Mouse (Mus musculus) MEL (cell line): ENCODE measurements around the gene Sall1. TPM values are rescaled to one million over a fixed set of nuclear protein-coding genes. Genes with fewer than 3 reads are reported as not detected.

Source experiments
- DNase-seq: peaks from one replicate; pipeline ENCODE4 v3.0.0; 2011; ENCODE audit warnings: low read depth, low spot score
- H3K27ac ChIP-seq: 2 replicates; pipeline ENCODE4 v1.5.1; 2012; ENCODE audit warnings: low read depth, mild to moderate bottlenecking, control low read depth, low read length, moderate library complexity; ENCODE audit not compliant: control insufficient read depth
- H3K27me3 ChIP-seq, 2 experiments: fragments of 150-350 bp in 1 of 2; sonication (generic) in 1 of 2; 2 replicates each; pipeline ENCODE4 v1.6.1; 2012; ENCODE audit warnings: low read length in 2 of 2, mild to moderate bottlenecking in 2 of 2, improper control_type of control experiment in 1 of 2, moderate library complexity in 1 of 2; ENCODE audit not compliant: insufficient read depth in 2 of 2, control insufficient read depth in 1 of 2
- H3K36me3 ChIP-seq, 2 experiments: 2 replicates each; pipeline ENCODE4 v1.6.1; 2012 to 2014; ENCODE audit warnings: low read length in 2 of 2, improper control_type of control experiment in 1 of 2, inconsistent platforms in 1 of 2, mild to moderate bottlenecking in 1 of 2; ENCODE audit not compliant: insufficient read depth in 2 of 2, control insufficient read depth in 1 of 2
- H3K4me1 ChIP-seq, 2 experiments: fragments of 150-350 bp in 1 of 2; sonication (generic) in 1 of 2; 2 replicates each; pipeline ENCODE4 v1.6.1; 2012; ENCODE audit warnings: low read length in 2 of 2, improper control_type of control experiment in 1 of 2, mild to moderate bottlenecking in 1 of 2; ENCODE audit not compliant: insufficient read depth in 2 of 2, control insufficient read depth in 1 of 2
- H3K4me3 ChIP-seq, 2 experiments: fragments of 150-350 bp in 1 of 2; sonication (generic) in 1 of 2; 2 replicates each; pipeline ENCODE4 v1.5.1; 2012; ENCODE audit warnings: low read depth in 2 of 2, low read length in 2 of 2, mild to moderate bottlenecking in 2 of 2, moderate library complexity in 2 of 2, control low read depth in 1 of 2, improper control_type of control experiment in 1 of 2; ENCODE audit not compliant: control insufficient read depth in 1 of 2, insufficient read depth in 1 of 2
- H3K79me2 ChIP-seq: 2 replicates; pipeline ENCODE4 v1.6.1; 2012; ENCODE audit warnings: mild to moderate bottlenecking, low read length, moderate library complexity; ENCODE audit not compliant: control insufficient read depth, poor library complexity, insufficient read depth
- H3K9ac ChIP-seq: 2 replicates; pipeline ENCODE4 v1.6.1; 2012; ENCODE audit warnings: low read depth, mild to moderate bottlenecking, control low read depth, low read length, moderate library complexity; ENCODE audit not compliant: control insufficient read depth, poor library complexity, severe bottlenecking
- H3K9me3 ChIP-seq: fragments of 150-350 bp; sonication (generic); replicated peaks from 2 replicates; pipeline ENCODE4 v1.6.1; 2012; ENCODE audit warnings: mild to moderate bottlenecking, low read length, improper control_type of control experiment, moderate library complexity; ENCODE audit not compliant: insufficient read depth
- BHLHE40 ChIP-seq: IDR thresholded peaks from 2 replicates; pipeline ENCODE4 v1.6.1; 2012; ENCODE audit warnings: low read depth, mild to moderate bottlenecking, inconsistent platforms, low read length, improper control_type of control experiment, borderline replicate concordance
- CHD1 ChIP-seq: IDR thresholded peaks from 2 replicates; pipeline ENCODE4 v1.6.1; 2012; ENCODE audit warnings: low read depth, mild to moderate bottlenecking, inconsistent platforms, low read length, improper control_type of control experiment
- CTCF ChIP-seq, 3 experiments: IDR thresholded peaks in 2 of 3; conservative IDR thresholded peaks in 1 of 3; 2 replicates each; pipeline ENCODE4 v1.5.1; 2011 to 2012; ENCODE audit warnings: low read length in 3 of 3, low read depth in 2 of 3, mild to moderate bottlenecking in 2 of 3, improper control_type of control experiment in 1 of 3, inconsistent platforms in 1 of 3, mixed read lengths in 1 of 3, moderate library complexity in 1 of 3; ENCODE audit not compliant: control insufficient read depth in 1 of 3, insufficient read depth in 1 of 3, poor library complexity in 1 of 3, severe bottlenecking in 1 of 3
- GATA1 ChIP-seq: IDR thresholded peaks from 2 replicates; pipeline ENCODE4 v1.6.1; 2011; ENCODE audit warnings: low read depth, low read length, improper control_type of control experiment
- JUND ChIP-seq: IDR thresholded peaks from 2 replicates; pipeline ENCODE4 v1.6.1; 2011; ENCODE audit warnings: low read depth, mild to moderate bottlenecking, improper control_type of control experiment, low read length
- MAZ ChIP-seq: IDR thresholded peaks from 2 replicates; pipeline ENCODE4 v1.6.1; 2012; ENCODE audit warnings: low read depth, mild to moderate bottlenecking, inconsistent platforms, low read length, improper control_type of control experiment
- MEF2A ChIP-seq: IDR thresholded peaks from 2 replicates; pipeline ENCODE4 v1.6.1; 2014; ENCODE audit warnings: low read depth, mild to moderate bottlenecking, inconsistent platforms, low read length, improper control_type of control experiment; ENCODE audit not compliant: poor library complexity, insufficient replicate concordance, severe bottlenecking; ENCODE audit errors: extremely low read depth
- MXI1 ChIP-seq: IDR thresholded peaks from 2 replicates; pipeline ENCODE4 v1.6.1; 2011; ENCODE audit warnings: mild to moderate bottlenecking, low read depth, low read length, improper control_type of control experiment
- MYC ChIP-seq: IDR thresholded peaks from 2 replicates; pipeline ENCODE4 v1.6.1; 2011; ENCODE audit warnings: low read depth, mild to moderate bottlenecking, low read length, improper control_type of control experiment, moderate library complexity
- NRF1 ChIP-seq: IDR thresholded peaks from 2 replicates; pipeline ENCODE4 v1.6.1; 2014; ENCODE audit warnings: low read depth, mild to moderate bottlenecking, inconsistent platforms, low read length, improper control_type of control experiment, moderate library complexity; ENCODE audit not compliant: poor library complexity, insufficient read depth, severe bottlenecking
- POLR2AphosphoS5 ChIP-seq: IDR thresholded peaks from 2 replicates; pipeline ENCODE4 v1.6.1; 2012; ENCODE audit warnings: low read depth, borderline replicate concordance, mild to moderate bottlenecking, inconsistent platforms, low read length, moderate library complexity, mixed read lengths
- RAD21 ChIP-seq: IDR thresholded peaks from 2 replicates; pipeline ENCODE4 v1.6.1; 2011; ENCODE audit warnings: mild to moderate bottlenecking, low read depth, low read length, improper control_type of control experiment
- RCOR1 ChIP-seq: IDR thresholded peaks from 2 replicates; pipeline ENCODE4 v1.6.1; 2012; ENCODE audit warnings: low read depth, mild to moderate bottlenecking, inconsistent platforms, low read length, improper control_type of control experiment
- TAL1 ChIP-seq: IDR thresholded peaks from 2 replicates; pipeline ENCODE4 v1.6.1; 2012; ENCODE audit warnings: mild to moderate bottlenecking, inconsistent platforms, low read length, moderate library complexity, mixed read lengths
- USF2 ChIP-seq, 2 experiments: IDR thresholded peaks; 2 replicates each; pipeline ENCODE4 v1.6.1; 2011 to 2012; ENCODE audit warnings: improper control_type of control experiment in 2 of 2, low read length in 2 of 2, borderline replicate concordance in 1 of 2, inconsistent platforms in 1 of 2, low read depth in 1 of 2, mild to moderate bottlenecking in 1 of 2; ENCODE audit not compliant: insufficient read depth in 1 of 2
- ZC3H11A ChIP-seq: IDR thresholded peaks from 2 replicates; pipeline ENCODE4 v1.6.1; 2012; ENCODE audit warnings: low read depth, mild to moderate bottlenecking, inconsistent platforms, low read length, improper control_type of control experiment
- ZMIZ1 ChIP-seq: IDR thresholded peaks from 2 replicates; pipeline ENCODE4 v1.6.1; 2012; ENCODE audit warnings: low read depth, mild to moderate bottlenecking, inconsistent platforms, low read length, improper control_type of control experiment, moderate library complexity
- polyA plus RNA-seq, 2 experiments: library from polyadenylated mRNA; stranded (reverse) in 1 of 2; unstranded in 1 of 2; fragments of >175 nt in 1 of 2; fragments of >200 nt in 1 of 2; gene quantifications; 2 replicates each; pipeline versions ENCODE4 v1.2.1 to v1.2.4; 2012; ENCODE audit warnings: low replicate concordance in 2 of 2, low read depth in 1 of 2; ENCODE audit not compliant: insufficient read length in 2 of 2, insufficient read depth in 1 of 2, missing spikeins in 1 of 2
- total RNA-seq: library from RNA; depleted of rRNA; stranded (reverse); fragments of 300-350 nt; gene quantifications from 2 replicates; pipeline ENCODE4 v1.2.3, GENCODE M21; 2012

Gene Sall1
- total and polyA plus RNA-seq, 3 experiments = not detected

GRCm38 (mm10) chr8:89042560-89043370 is 1.2 kb downstream of the Sall1 start:
- no peaks in the 10 kb centered on the region for H3K9me3 ChIP-seq

GRCm38 (mm10) chr8:89042118-89042460 is 1.9 kb downstream of the Sall1 start:
- Histone ChIP-seq H3K27me3 (no peaks in the 10 kb centered on the region), H3K4me3 (no peak overlapping the region)
- TF ChIP-seq BHLHE40 = no peak
- TF ChIP-seq MXI1 = no peak
- no peak for TF ChIP-seq MAZ
- TF ChIP-seq CTCF (IDR thresholded peaks at IDR 0.05 in 2 of 3, conservative IDR thresholded peaks at IDR 0.05 in 1 of 3; ENCODE audit: control insufficient read depth in 1 of 3, insufficient read depth in 1 of 3, low read depth in 2 of 3, low read length in 3 of 3, poor library complexity in 1 of 3, severe bottlenecking in 1 of 3) = no peak
- TF ChIP-seq ZMIZ1 = no peak
- TF ChIP-seq USF2 (IDR thresholded peaks at IDR 0.05; ENCODE audit: borderline replicate concordance in 1 of 2, insufficient read depth in 1 of 2, low read depth in 1 of 2, low read length in 2 of 2) = no peak
- no peak for TF ChIP-seq JUND
- TF ChIP-seq RCOR1 = no peak
- TF ChIP-seq RAD21 = no peak
- no peak for TF ChIP-seq CHD1
- TF ChIP-seq, all 39 proteins: peak for 0
- Histone ChIP-seq H3K36me3 (no peaks in the 10 kb centered on the region), H3K9me3 (no peaks in the 10 kb centered on the region), H3K4me1 (no peaks in the 10 kb centered on the region), H3K9ac (no peak overlapping the region), H3K27ac (no peak overlapping the region), H3K79me2 (no peaks in the 10 kb centered on the region)
- no peak for DNase-seq

More at GRCm38 (mm10) chr8:89042560-89043370, 1.2 kb downstream of the Sall1 start:
- H3K36me3 ChIP-seq = no peaks in the 10 kb centered on the region
- TF ChIP-seq BHLHE40 = no peak
- no peak for TF ChIP-seq CTCF (IDR thresholded peaks at IDR 0.05 in 2 of 3, conservative IDR thresholded peaks at IDR 0.05 in 1 of 3; ENCODE audit: control insufficient read depth in 1 of 3, insufficient read depth in 1 of 3, low read depth in 2 of 3, low read length in 3 of 3, poor library complexity in 1 of 3, severe bottlenecking in 1 of 3)
- no peak for TF ChIP-seq MEF2A
- no peak for TF ChIP-seq RCOR1
- no peak for TF ChIP-seq USF2 (IDR thresholded peaks at IDR 0.05; ENCODE audit: borderline replicate concordance in 1 of 2, insufficient read depth in 1 of 2, low read depth in 1 of 2, low read length in 2 of 2)
- no peak for TF ChIP-seq TAL1
- TF ChIP-seq MYC = no peak
- no peak for TF ChIP-seq ZMIZ1
- no peak for TF ChIP-seq GATA1
- no peak for TF ChIP-seq POLR2AphosphoS5
- TF ChIP-seq MAZ = no peak
- no peak for TF ChIP-seq NRF1
- TF ChIP-seq ZC3H11A = no peak
- H3K4me1 ChIP-seq = no peaks in the 10 kb centered on the region
- no peak for DNase-seq
- H3K27ac ChIP-seq = no peak overlapping the region
- no peaks in the 10 kb centered on the region for H3K27me3 ChIP-seq
- no peak overlapping the region for H3K9ac ChIP-seq
- no peaks in the 10 kb centered on the region for H3K79me2 ChIP-seq
- H3K4me3 ChIP-seq = no peak overlapping the region
